Mouse (Mus musculus) lung, postnatal 0 days (tissue): Measurements from ENCODE around the gene 9930022D16Rik. TPM values are rescaled to one million over a fixed set of nuclear protein-coding genes. Genes with fewer than 3 reads are reported as not detected.
A peak's percentile ranks its signal among the peaks of the same experiment; 100 is the strongest.

ENCODE experiments used
- ATAC-seq: fragments of 200-750 bp; cut with Nextera tagmentation; 2 replicates; pipeline ENCODE4 v1.8.0; 2017; ENCODE audit warnings: moderate library complexity
- DNase-seq: peaks from one replicate; pipeline ENCODE4 v3.0.0-alpha.2; 2016; ENCODE audit warnings: low spot score
- H3K27ac ChIP-seq: fragments of 300-500 bp; sonication (generic); 2 replicates; pipeline ENCODE4 v1.5.1; 2014; ENCODE audit warnings: antibody characterized with exemption, mild to moderate bottlenecking, low read length, mixed read lengths
- H3K27me3 ChIP-seq: fragments of 300-500 bp; sonication (generic); replicated peaks from 2 replicates; pipeline ENCODE4 v1.6.1; 2014; ENCODE audit warnings: low read length, mixed read lengths; ENCODE audit not compliant: insufficient read depth
- H3K36me3 ChIP-seq: fragments of 300-500 bp; sonication (generic); 2 replicates; pipeline ENCODE4 v1.6.1; 2014; ENCODE audit warnings: low read length, mixed read lengths; ENCODE audit not compliant: insufficient read depth
- H3K4me1 ChIP-seq: fragments of 300-500 bp; sonication (generic); 2 replicates; pipeline ENCODE4 v1.6.1; 2014; ENCODE audit warnings: antibody characterized with exemption, low read depth, low read length, mixed read lengths; ENCODE audit not compliant: insufficient read depth
- H3K4me2 ChIP-seq: fragments of 300-500 bp; sonication (generic); replicated peaks from 2 replicates; pipeline ENCODE4 v1.6.1; 2014; ENCODE audit warnings: low read depth, mild to moderate bottlenecking, low read length, moderate library complexity, mixed read lengths
- H3K4me3 ChIP-seq: fragments of 300-500 bp; sonication (generic); 2 replicates; pipeline ENCODE4 v1.5.1; 2014; ENCODE audit warnings: low read depth, low read length
- H3K9ac ChIP-seq: fragments of 300-500 bp; sonication (generic); replicated peaks from 2 replicates; pipeline ENCODE4 v1.6.1; 2014; ENCODE audit warnings: low read depth, mild to moderate bottlenecking
- H3K9me3 ChIP-seq: fragments of 300-500 bp; sonication (generic); 2 replicates; pipeline ENCODE4 v1.6.1; 2016; ENCODE audit warnings: low read length, mixed read lengths
- CTCF ChIP-seq: IDR thresholded peaks from 2 replicates; pipeline ENCODE4 v1.5.1; 2016; ENCODE audit warnings: antibody characterized with exemption, mild to moderate bottlenecking
- EP300 ChIP-seq: IDR thresholded peaks from 2 replicates; pipeline ENCODE4 v1.6.1; 2016; ENCODE audit warnings: antibody characterized with exemption, mild to moderate bottlenecking, control low read depth
- WGBS: fragments of 180-500 bp; shearing (Covaris S2); extraction: QIAGEN DNeasy Blood & Tissue Kit; methylation state at CpG from one replicate; pipeline ENCODE4 v1.1.7; 2014; 5-methylcytosine and 5-hydroxymethylcytosine counted together
- polyA plus RNA-seq: library from polyadenylated mRNA; unstranded; fragments of >200 nt; fragmentation: Nextera tagmentation; extraction: Ambion mirVana; gene quantifications from 2 replicates; pipeline ENCODE4 v1.2.1, GENCODE M21; 2015

Gene 9930022D16Rik
- polyA plus RNA-seq, 1 experiment from 2014 or later: 0.07 TPM

DNA sequence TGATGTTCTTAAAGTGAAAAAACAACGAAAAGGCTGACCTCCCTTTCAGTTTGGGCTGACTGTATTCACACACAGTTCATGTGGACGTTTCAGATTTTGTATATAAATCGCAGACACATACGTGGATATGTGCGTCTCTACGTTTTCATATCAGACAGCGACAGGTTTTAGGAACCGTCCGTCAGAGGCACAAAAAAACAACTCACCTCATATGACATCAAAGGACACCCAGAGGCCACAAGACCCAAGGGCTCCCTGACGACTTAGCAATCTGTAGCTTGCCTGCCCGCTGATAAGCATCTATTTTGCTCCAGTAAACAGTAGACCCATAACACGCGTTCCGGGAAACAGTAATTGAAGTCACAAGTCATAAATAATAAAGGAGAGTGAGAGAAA lies 6.8 kb downstream of the 9930022D16Rik start:
- DNase-seq (no peak), ATAC-seq (no peak)
- TF ChIP-seq CTCF (no peak), EP300 (no peak)
- H3K4me2 ChIP-seq: no peak overlapping the region
- H3K27ac ChIP-seq: no peak overlapping the region
- no peaks in the 10 kb centered on the region for H3K36me3 ChIP-seq
- H3K9ac ChIP-seq: no peak overlapping the region
- 64% methylated on average over 14 of the region's 14 CpGs for WGBS
- H3K4me1 ChIP-seq: peaks cover 4% of the 10 kb centered on the region; the same call in 1 of the 2 replicates
- H3K9me3 ChIP-seq: no peaks in the 10 kb centered on the region
- H3K4me3 ChIP-seq: no peak overlapping the region
- no peaks in the 10 kb centered on the region for H3K27me3 ChIP-seq

DNA sequence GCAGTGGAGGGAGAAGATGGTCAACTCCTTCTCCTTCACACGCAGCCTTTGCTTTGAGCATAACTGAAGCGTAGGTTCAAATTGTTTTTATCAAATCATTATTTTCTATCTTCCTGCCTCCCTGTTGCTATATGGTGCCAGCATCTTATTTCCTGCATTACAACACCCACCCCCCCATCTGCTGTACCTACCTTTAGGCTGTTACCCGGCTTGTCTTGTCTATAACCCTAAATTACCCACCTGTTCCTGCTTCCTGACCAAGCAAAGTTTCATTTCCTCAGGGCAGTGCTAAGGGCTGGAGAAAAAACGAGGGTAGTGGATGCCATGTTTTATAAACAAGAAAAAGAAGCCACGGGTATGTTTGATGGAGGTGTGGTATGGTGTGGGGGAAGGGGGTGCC lies 7.5 kb downstream of the 9930022D16Rik start:
- no peak for ATAC-seq
- 66% methylated on average over 5 of the region's 5 CpGs for WGBS
- H3K36me3 ChIP-seq: no peaks in the 10 kb centered on the region
- no peak overlapping the region for H3K4me3 ChIP-seq
- no peaks in the 10 kb centered on the region for H3K9me3 ChIP-seq
- no peak overlapping the region for H3K27ac ChIP-seq
- peaks cover 4% of the 10 kb centered on the region; the same call in 1 of the 2 replicates for H3K4me1 ChIP-seq
- H3K9ac ChIP-seq: no peak overlapping the region
- TF ChIP-seq EP300 (no peak), CTCF (no peak)
- H3K27me3 ChIP-seq: no peaks in the 10 kb centered on the region
- no peak overlapping the region for H3K4me2 ChIP-seq
- no peak for DNase-seq

GRCm38 (mm10) chr11:109422263-109422662 lies 8.5 kb downstream of the 9930022D16Rik start:
- Histone ChIP-seq H3K27me3 (no peaks in the 10 kb centered on the region), H3K4me3 (no peak overlapping the region), H3K36me3 (no peaks in the 10 kb centered on the region), H3K4me2 (no peak overlapping the region), H3K27ac (no peak overlapping the region), H3K4me1 (0 out of 2 replicates have a peak, but pooled peaks cover 4% of the 10 kb centered on the region), H3K9me3 (no peaks in the 10 kb centered on the region), H3K9ac (no peak overlapping the region)
- WGBS: 95% methylated on average over 4 of the region's 4 CpGs
- no peak for ATAC-seq
- DNase-seq: no peak
- peak; percentile 40 for TF ChIP-seq CTCF
- TF ChIP-seq EP300: no peak

DNA sequence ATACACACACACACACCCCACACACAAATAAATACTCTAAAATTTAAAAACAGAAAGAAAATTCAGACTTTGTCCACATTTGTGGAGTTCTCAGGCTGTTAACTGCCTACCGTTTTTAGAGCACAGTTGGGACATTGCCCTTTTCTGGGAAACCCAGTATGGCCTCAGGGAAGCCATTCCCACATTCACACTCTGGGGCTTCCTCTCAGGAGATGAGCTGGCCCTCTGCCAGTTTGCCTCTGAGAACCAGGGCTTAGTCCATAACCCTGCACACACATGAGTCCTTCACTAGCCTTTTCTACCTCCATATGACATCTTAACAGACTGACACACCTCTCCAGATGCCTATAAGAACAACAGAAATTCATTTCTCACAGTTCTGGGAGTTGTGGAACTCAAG lies 9.6 kb downstream of the 9930022D16Rik start:
- H3K27ac ChIP-seq: no peak overlapping the region
- no peaks in the 10 kb centered on the region for H3K36me3 ChIP-seq
- H3K4me1 ChIP-seq: 0 out of 2 replicates have a peak, but pooled peaks cover 4% of the 10 kb centered on the region
- H3K9me3 ChIP-seq: no peaks in the 10 kb centered on the region
- DNase-seq: no peak
- no peak overlapping the region for H3K9ac ChIP-seq
- no peaks in the 10 kb centered on the region for H3K27me3 ChIP-seq
- ATAC-seq: no peak
- 35% methylated on average over 1 of the region's 1 CpGs for WGBS
- no peak overlapping the region for H3K4me2 ChIP-seq
- TF ChIP-seq CTCF: no peak
- TF ChIP-seq EP300: no peak
- H3K4me3 ChIP-seq: no peak overlapping the region

DNA sequence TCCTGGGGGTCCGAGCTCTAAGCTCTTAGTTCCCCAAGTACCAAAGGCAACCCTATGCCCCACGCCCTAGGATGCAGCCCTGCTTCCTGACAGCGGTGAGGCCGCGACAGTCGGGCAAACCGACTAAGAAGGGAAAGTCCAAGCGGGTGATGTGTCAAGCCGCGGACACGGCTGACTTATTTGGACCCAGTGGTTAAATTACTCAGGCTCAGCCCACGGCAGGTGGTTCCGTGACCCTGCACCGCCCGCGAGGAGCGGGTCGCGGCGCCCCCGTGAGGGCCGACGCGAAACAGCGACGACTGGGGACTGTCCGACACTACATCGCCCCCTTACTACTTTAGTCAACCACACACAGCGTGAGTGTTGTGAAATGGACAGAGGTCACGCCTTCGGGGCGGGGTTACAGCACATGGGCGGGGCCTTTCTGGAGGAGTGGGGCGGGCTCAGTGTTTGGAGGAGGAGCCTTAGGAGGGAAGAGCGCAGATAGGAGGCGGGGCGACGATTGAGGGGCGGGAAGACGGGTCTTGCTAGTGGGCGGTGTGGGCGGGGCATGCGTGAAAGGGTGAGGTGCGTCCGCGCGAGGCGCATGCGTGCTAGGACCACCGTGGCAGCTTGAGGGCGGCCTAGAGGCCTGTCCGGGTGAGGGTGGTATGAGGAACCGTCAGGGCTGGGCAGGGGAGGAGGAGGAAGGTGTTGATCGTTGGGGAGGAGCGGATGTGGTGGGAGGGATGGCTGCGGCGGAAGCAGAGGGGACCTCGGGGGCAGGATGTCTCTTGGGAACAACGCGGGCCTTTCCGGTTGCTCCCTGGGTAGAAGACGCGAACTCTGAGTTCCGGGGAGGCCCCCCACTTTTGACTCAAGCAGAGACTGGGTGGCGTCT lies 11.9 kb downstream of the 9930022D16Rik start, which contains the start of gene Amz2:
Gene Amz2 (plus strand): TSS at position 555 of the 880 bp plus-strand sequence.
- DNase-seq: peak; percentile 99
- Histone ChIP-seq H3K36me3 (peaks cover 7% of the 10 kb centered on the region; the same call in 1 of the 2 replicates), H3K4me1 (0 out of 2 replicates have a peak, but pooled peaks cover 4% of the 10 kb centered on the region), H3K4me2 (peak within 1 kb of the TSS; percentile 70), H3K9ac (peak within 1 kb of the TSS; percentile 45), H3K27ac (peak within 1 kb of the TSS; percentile 85), H3K27me3 (no peaks in the 10 kb centered on the region), H3K4me3 (peak within 1 kb of the TSS; percentile 46), H3K9me3 (no peaks in the 10 kb centered on the region)
- 3% methylated on average over 63 of the region's 65 CpGs for WGBS
- peak; percentile 95 for ATAC-seq
- TF ChIP-seq CTCF (peak; percentile 98), EP300 (peak; percentile 83)

- DNase-seq (no peak), ATAC-seq (no peak)
- Histone ChIP-seq H3K4me3 (peak overlapping the region; percentile 46), H3K9me3 (no peaks in the 10 kb centered on the region), H3K4me1 (0 out of 2 replicates have a peak, but pooled peaks cover 4% of the 10 kb centered on the region), H3K36me3 (peaks cover 7% of the 10 kb centered on the region; the same call in 1 of the 2 replicates), H3K4me2 (peak overlapping the region; percentile 70), H3K9ac (peak overlapping the region; percentile 45), H3K27ac (peak overlapping the region; percentile 85), H3K27me3 (no peaks in the 10 kb centered on the region)
- TF ChIP-seq CTCF: no peak
- TF ChIP-seq EP300: no peak
- 0% methylated on average over 11 of the region's 11 CpGs for WGBS
These were observed 12.5 kb downstream of the 9930022D16Rik start for GRCm38 (mm10) chr11:109426272-109426586.
